Mouse (Mus musculus): ENCODE data around the gene Gm10972.
A peak's percentile ranks its signal among the peaks of the same experiment; 100 is the strongest.
"Not testable (repeated sequence)": the region's sequence is repeated elsewhere in the genome, so short reads cannot be mapped to it uniquely, and the experiment has no call there.

Gene Gm10972

GRCm38 (mm10) chr3:94659142-94659748 is 16.3 kb downstream of the Gm10972 start:
- peak in 1 of 2 experiments; percentile 34 for DNase-seq

GRCm38 (mm10) chr3:94660841-94661240 is 17.9 kb downstream of the Gm10972 start:
- DNase-seq, result not testable (repeated sequence)

GRCm38 (mm10) chr3:94665060-94665802 is 22.3 kb downstream of the Gm10972 start:
- not testable (repeated sequence) for DNase-seq

GRCm38 (mm10) chr3:94665896-94666295 is 23.0 kb downstream of the Gm10972 start:
- peak in 1 of 2 experiments; percentile 9 for DNase-seq

- not testable (repeated sequence) for DNase-seq
Measured at GRCm38 (mm10) chr3:94675101-94675500, 32.2 kb downstream of the Gm10972 start.

GRCm38 (mm10) chr3:94679351-94679841 is 36.5 kb downstream of the Gm10972 start:
- peak; percentile 33 to 58 for DNase-seq

GRCm38 (mm10) chr3:94680032-94680431 is 37.1 kb downstream of the Gm10972 start:
- DNase-seq, result not testable (repeated sequence)

GRCm38 (mm10) chr3:94680783-94681182 is 37.9 kb downstream of the Gm10972 start:
- DNase-seq, result no peak

GRCm38 (mm10) chr3:94683646-94684045 is 40.7 kb downstream of the Gm10972 start:
- DNase-seq, result no peak

- DNase-seq, result not testable (repeated sequence)
Measured at GRCm38 (mm10) chr3:94685989-94686772, 43.3 kb downstream of the Gm10972 start.

- DNase-seq, result not testable (repeated sequence)
Measured at GRCm38 (mm10) chr3:94688698-94689097, 45.8 kb downstream of the Gm10972 start.

- not testable (repeated sequence) for DNase-seq
Measured at GRCm38 (mm10) chr3:94689195-94689594, 46.3 kb downstream of the Gm10972 start.

- peak in 1 of 2 experiments; percentile 27 for DNase-seq
Measured at GRCm38 (mm10) chr3:94690162-94690561, 47.2 kb downstream of the Gm10972 start.

- peak in 1 of 2 experiments; percentile 23 for DNase-seq
Measured at GRCm38 (mm10) chr3:94690616-94691247, 47.8 kb downstream of the Gm10972 start.

- DNase-seq, result not testable (repeated sequence)
Measured at GRCm38 (mm10) chr3:94691694-94692093, 48.8 kb downstream of the Gm10972 start.

Measured in kidney, postnatal 4 days (tissue).